7 mouse cellular contexts compared by ENCODE assay signal in the genomic region with DNA sequence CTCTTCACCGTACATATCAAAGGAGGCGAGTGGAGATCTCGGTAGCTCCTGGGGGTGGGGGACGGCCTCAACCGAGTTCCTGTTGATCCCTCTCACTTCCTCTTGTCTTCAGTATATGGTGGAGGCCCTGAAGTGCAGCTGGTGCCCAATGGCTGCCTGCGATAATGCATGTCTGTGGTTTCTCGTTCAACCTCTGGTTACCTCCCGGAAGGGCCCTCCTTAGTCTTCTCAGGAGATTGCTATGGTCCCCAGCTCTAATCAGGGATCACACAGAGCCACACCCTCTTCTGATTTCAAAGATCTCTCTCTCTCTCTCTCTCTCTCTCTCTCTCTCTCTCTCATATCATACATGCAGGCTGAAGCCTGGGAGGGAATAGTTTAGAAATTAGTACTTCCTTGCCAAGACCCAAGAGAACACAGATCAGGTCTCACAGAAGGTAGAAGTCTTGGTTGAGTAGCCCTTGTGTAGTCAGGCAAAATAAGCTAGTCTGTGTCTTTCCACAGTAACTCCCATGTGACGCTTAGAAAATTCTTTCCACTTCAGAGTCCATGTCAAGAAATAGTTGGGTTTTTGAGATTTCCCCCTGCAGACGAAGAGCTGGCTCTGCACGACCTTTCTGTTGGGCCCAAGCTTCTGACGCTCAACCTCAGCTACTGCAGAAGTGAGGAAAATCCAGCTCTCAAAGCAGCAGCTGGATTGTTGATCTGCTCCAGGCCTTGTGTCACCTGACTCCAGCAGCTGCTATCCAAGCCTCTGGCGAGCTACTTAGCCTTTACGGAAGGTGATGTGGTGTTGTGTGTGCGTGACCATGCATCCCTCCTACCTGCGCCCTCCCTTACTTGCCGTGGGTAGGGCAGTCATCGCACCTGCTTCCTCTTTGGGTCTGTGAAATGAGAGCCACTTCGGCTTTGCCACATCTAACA. TPM values are rescaled to one million over a fixed set of nuclear protein-coding genes. Genes with fewer than 3 reads are reported as not detected.
DNase-seq lines count a peak whose midpoint lies in the region; ATAC-seq lines count a peak whose summit lies in the region.

No protein-coding gene starts in this region.

- 0 out of 2 replicates have a peak overlapping the region, but pooled peaks have one; percentile 6 for H3K27ac ChIP-seq in limb, embryonic 11.5 days (replicated peaks; ENCODE audit: low read depth, low read length)
- H3K27ac ChIP-seq in midbrain, embryonic 13.5 days = no peak overlapping the region

- ATAC-seq in limb, embryonic 11.5 days (ENCODE audit: insufficient number of reproducible peaks, low FRiP score, low TSS enrichment, low read depth) = 0 out of 2 replicates have a peak, but pooled peaks have one; percentile 37
- peak; percentile 57 for ATAC-seq in neutrophil, adult 5-6 weeks (ENCODE audit: extremely low read depth, insufficient number of reproducible peaks, low FRiP score, poor library complexity, severe bottlenecking)
- ATAC-seq in midbrain, embryonic 13.5 days = no peak

- peak; percentile 83 for DNase-seq in CD4-positive, CD25-positive, alpha-beta regulatory T cell, adult 2 months (ENCODE audit: low read depth, low spot score)
- DNase-seq in MEL-GATA-1-ER (ENCODE audit: extremely low read depth, low read depth) = peak; percentile 100
- no peak for DNase-seq in limb, embryonic 11.5 days (ENCODE audit: low spot score)
- DNase-seq in left cerebral cortex, postnatal 36 days (ENCODE audit: low spot score in 2 of 2) = no peak
- no peak for DNase-seq in cerebellum, postnatal 36 days

- no peak overlapping the region for H3K9ac ChIP-seq in limb, embryonic 11.5 days (ENCODE audit: low read length)
- H3K9ac ChIP-seq in midbrain, embryonic 13.5 days (replicated peaks) = no peak overlapping the region

- no peak overlapping the region for H3K4me2 ChIP-seq in limb, embryonic 11.5 days (ENCODE audit: low read depth, severe bottlenecking)
- no peak overlapping the region for H3K4me2 ChIP-seq in midbrain, embryonic 13.5 days (replicated peaks)

- intact Hi-C loops in left cerebral cortex, postnatal 36 days (cut with DNase I) = loop anchor here (10.0 kb wide), 1 partner anchor 118 kb away; no protein-coding TSS in a partner anchor

- no peaks in the 10 kb centered on the region for H3K9me3 ChIP-seq in limb, embryonic 11.5 days (ENCODE audit: control insufficient read depth, low read length)
- no peaks in the 10 kb centered on the region for H3K9me3 ChIP-seq in midbrain, embryonic 13.5 days

- no peaks in the 10 kb centered on the region for H3K27me3 ChIP-seq in limb, embryonic 11.5 days (ENCODE audit: control insufficient read depth, insufficient read depth, low read length)
- no peaks in the 10 kb centered on the region for H3K27me3 ChIP-seq in midbrain, embryonic 13.5 days

- WGBS in limb, embryonic 11.5 days = 74% methylated on average over 19 of the region's 19 CpGs
- WGBS in midbrain, embryonic 13.5 days = 89% methylated on average over 19 of the region's 19 CpGs

- peaks cover 4% of the 10 kb centered on the region; the same call in 1 of the 2 replicates for H3K4me1 ChIP-seq in limb, embryonic 11.5 days (ENCODE audit: control insufficient read depth, insufficient read depth, low read length)
- H3K4me1 ChIP-seq in midbrain, embryonic 13.5 days (replicated peaks) = no peaks in the 10 kb centered on the region

- H3K36me3 ChIP-seq in limb, embryonic 11.5 days (ENCODE audit: control insufficient read depth, insufficient read depth, low read length) = no peaks in the 10 kb centered on the region
- no peaks in the 10 kb centered on the region for H3K36me3 ChIP-seq in midbrain, embryonic 13.5 days

- no peak overlapping the region for H3K4me3 ChIP-seq in limb, embryonic 11.5 days (ENCODE audit: low read depth, low read length)
- no peak overlapping the region for H3K4me3 ChIP-seq in midbrain, embryonic 13.5 days (replicated peaks)

RNA-seq across cellular contexts. Expression of a gene that starts 22.1 kb away (rescaled TPM):
- 0.25 TPM in 1 of 2 replicates, not detected in the other for polyA plus RNA-seq in limb, embryonic 11.5 days (2014; fragmentation: Nextera tagmentation; extraction: Ambion mirVana)
- total RNA-seq in neutrophil, adult 5-6 weeks (2017) = not detected in 2 replicates
- polyA plus RNA-seq in midbrain, embryonic 13.5 days (2015; fragmentation: Nextera tagmentation; extraction: Ambion mirVana) = not detected in 2 replicates
- total RNA-seq in left cerebral cortex, postnatal 36 days (2021) = not detected

RNA-seq across cellular contexts. Expression of a gene that starts 22.2 kb away (rescaled TPM):
- polyA plus RNA-seq in limb, embryonic 11.5 days (2014; fragmentation: Nextera tagmentation; extraction: Ambion mirVana) = 0.16 TPM in 1 of 2 replicates, not detected in the other
- total RNA-seq in neutrophil, adult 5-6 weeks (2017) = 1.6 and 2.7 TPM in 2 replicates
- 0.24 TPM in 1 of 2 replicates, not detected in the other for polyA plus RNA-seq in midbrain, embryonic 13.5 days (2015; fragmentation: Nextera tagmentation; extraction: Ambion mirVana)
- 1 to 10 TPM in 1 of 2 experiments, under 1 TPM in 1; 0.81 to 1.3 TPM for total RNA-seq in left cerebral cortex, postnatal 36 days (2021)

RNA-seq across cellular contexts. Expression of a gene that starts 39.6 kb away (rescaled TPM):
- 0.60 and 0.68 TPM in 2 replicates for polyA plus RNA-seq in limb, embryonic 11.5 days (2014; fragmentation: Nextera tagmentation; extraction: Ambion mirVana)
- total RNA-seq in neutrophil, adult 5-6 weeks (2017) = 45.8 and 49.3 TPM in 2 replicates
- 0.39 and 0.41 TPM in 2 replicates for polyA plus RNA-seq in midbrain, embryonic 13.5 days (2015; fragmentation: Nextera tagmentation; extraction: Ambion mirVana)
- 1 to 10 TPM; 1.4 to 1.8 TPM for total RNA-seq in left cerebral cortex, postnatal 36 days (2021)

Comparison
In these comparisons a context has a peak if more than half of its experiments do, and no peak if none do; other contexts are left out.
1. DNase-seq: peak in CD4-positive, CD25-positive, alpha-beta regulatory T cell, adult 2 months (single experiment) and MEL-GATA-1-ER (single experiment); none in limb, embryonic 11.5 days (single experiment), left cerebral cortex, postnatal 36 days (0 of 2) and cerebellum, postnatal 36 days (0 of 2).
2. RNA of a gene that starts 39.6 kb away (total RNA-seq): 45.8 to 49.3 TPM in neutrophil, adult 5-6 weeks; 1.4 to 1.8 TPM in left cerebral cortex, postnatal 36 days; every median in the first group is over 10 times any median in the second.